Mouse (Mus musculus) adrenal gland, adult 10 weeks (tissue): ENCODE results near the gene Esp22. TPM values are rescaled to one million over a fixed set of nuclear protein-coding genes. Genes with fewer than 3 reads are reported as not detected.

Experiments
- polyA plus RNA-seq: library from polyadenylated mRNA; stranded (reverse); fragments of 350-450 nt; fragmentation: Illumina TruSeq; extraction: RNeasy Lipid Tissue Mini Kit (QIAGEN cat#74804); gene quantifications from one replicate; pipeline ENCODE4 v1.2.3, GENCODE M21; 2014; ENCODE audit warnings: low read depth, low replicate concordance

The Esp22 gene
- polyA plus RNA-seq, result not detected

GRCm38 (mm10) chr17:39095034-39095433 is at the start of gene Esp22:
Gene Esp22 (plus strand): TSS chr17:39095334.

GRCm38 (mm10) chr17:39076937-39077336 is 18.2 kb upstream of the Esp22 start, which contains the start of gene Esp23:
Gene Esp23 (minus strand): TSS chr17:39077037.

Other genes with a start within 250 kb of the Esp22 start
- not detected for gene Esp24, start 58.6 kb upstream of the Esp22 start, polyA plus RNA-seq
- not detected for gene Gm21903, start 52.0 kb upstream of the Esp22 start, polyA plus RNA-seq
- not detected for gene Esp23, start 18.3 kb upstream of the Esp22 start, polyA plus RNA-seq